Mouse (Mus musculus) lung, postnatal 36 days (tissue): ENCODE measurements around the gene Galnt12.

Experiments used
- DNase-seq: peaks from one replicate; pipeline ENCODE4 v3.0.0; 2022; ENCODE audit warnings: mixed read lengths

The Galnt12 gene

DNA sequence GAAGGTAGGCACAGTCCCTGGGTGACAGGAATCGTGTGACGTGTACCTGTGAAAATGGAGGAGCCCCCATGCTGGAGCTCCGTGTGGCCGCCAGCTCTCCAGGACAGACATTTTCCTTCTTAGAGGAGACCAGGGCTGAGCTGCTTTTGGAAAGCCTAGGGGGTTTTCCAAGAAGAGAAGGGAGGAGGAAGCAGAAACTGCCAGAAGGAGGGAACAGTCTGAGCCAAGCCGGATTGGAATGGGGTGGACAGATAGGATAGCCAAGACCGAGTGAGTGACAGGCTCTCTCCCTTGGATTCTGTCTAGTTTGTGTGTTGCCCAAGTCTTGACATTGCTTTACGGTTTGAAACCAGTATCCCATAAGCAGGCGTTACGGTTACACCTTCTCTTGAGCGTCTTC, 11.9 kb downstream of the Galnt12 start:
- no peak for DNase-seq

DNA sequence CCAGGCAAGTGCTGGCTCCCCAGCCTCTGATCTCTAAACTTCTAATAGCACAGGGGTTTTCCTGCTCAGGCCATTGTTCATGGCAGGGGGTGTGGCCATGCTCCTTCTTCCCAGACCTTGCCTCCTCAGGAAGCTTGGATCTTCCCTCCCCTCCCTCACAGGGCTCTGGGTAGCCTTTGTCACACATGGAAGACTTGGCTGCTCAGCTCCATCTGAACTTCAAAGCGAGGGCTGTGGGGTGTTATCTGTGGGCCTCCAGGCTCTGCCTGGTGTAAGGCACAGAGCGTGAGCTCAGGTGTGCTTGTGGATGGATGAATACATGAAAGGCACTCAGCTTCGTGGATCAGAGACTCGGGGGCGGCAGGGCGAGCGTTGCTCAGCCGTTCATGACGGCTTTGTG, 20.2 kb downstream of the Galnt12 start:
- DNase-seq: no peak

DNA sequence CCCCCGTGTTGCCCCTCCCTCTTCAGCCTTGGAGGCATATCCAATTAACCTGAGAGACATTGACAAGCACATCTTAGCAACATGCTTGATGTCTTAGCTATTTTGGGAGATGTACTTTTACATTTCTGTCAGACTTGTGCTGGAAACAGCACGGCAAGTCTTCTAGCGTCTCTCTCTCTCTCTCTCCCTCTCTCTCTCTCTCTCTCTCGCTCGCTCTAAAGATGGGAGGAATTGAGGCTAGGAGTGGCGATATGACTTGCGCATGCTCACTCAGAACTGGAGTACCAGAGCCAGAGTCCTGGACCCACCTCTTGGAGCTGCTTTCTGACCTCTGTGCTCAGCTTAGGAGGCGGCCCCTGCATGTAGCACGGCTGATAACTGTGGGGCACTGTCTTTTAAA, 20.9 kb downstream of the Galnt12 start:
- DNase-seq: no peak

- DNase-seq: peak; percentile 50
These were observed 30.5 kb downstream of the Galnt12 start for GRCm38 (mm10) chr4:47122051-47122706.

DNA sequence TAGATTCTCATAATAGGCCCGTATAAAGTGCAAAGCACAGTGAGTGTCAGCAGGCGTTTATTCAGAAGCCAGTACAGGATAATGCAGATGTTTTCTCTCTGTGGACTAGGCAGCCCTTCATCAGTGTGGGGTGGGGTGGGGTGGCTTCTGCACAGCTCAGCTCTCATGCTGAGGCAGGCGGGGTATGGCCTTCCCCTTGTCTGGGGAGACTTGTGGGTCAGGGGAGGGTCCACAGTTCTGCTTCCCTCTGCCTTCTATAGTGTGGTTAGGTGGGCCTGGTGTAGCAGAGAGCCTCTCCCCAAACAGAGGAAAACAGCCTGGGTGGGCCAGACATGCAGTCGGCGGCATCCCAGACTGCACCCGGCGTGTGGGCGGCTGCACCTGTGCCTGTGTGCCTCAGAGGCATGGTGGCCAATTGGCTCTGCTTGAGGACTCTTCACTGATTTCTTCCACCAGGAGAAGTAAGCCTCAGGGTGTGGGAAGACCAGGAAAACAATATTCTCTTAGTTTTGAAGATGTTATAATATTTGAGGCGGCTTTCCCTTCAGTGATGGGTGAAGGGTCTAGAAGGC, 32.5 kb downstream of the Galnt12 start:
- no peak for DNase-seq

- DNase-seq: peak; percentile 52
These were observed 36.8 kb downstream of the Galnt12 start for GRCm38 (mm10) chr4:47128515-47128914.

- no peak for DNase-seq
These were observed 37.9 kb downstream of the Galnt12 start for GRCm38 (mm10) chr4:47129572-47129971.

GRCm38 (mm10) chr4:47130111-47131050, 38.7 kb downstream of the Galnt12 start:
- DNase-seq: no peak

- no peak for DNase-seq
These were observed 40.2 kb downstream of the Galnt12 start for GRCm38 (mm10) chr4:47131931-47132330.

GRCm38 (mm10) chr4:47132413-47132812, 40.7 kb downstream of the Galnt12 start:
- DNase-seq: peak; percentile 44

GRCm38 (mm10) chr4:47136699-47137101, 45.0 kb downstream of the Galnt12 start:
- peak; percentile 23 for DNase-seq

DNA sequence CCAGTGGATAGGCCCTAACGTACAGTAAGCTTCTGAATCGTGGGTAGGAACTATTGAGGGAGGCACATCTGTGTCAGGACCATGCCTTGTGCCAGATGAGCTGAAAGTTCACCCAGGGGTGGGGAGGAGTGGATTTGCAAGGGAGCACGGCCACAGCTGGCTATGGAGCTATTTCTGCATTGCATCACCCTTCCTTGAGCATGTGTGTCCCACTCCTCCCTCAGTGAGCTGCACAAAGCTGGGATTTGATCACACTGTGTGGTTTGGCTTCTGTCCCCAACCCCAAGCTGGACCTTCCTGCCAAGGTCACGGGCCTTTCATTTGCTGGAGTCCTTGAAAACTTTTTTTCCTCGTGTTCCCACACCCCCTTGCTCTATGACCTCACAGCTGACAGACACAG, 45.8 kb downstream of the Galnt12 start:
- peak; percentile 47 for DNase-seq

GRCm38 (mm10) chr4:47138411-47138810, 46.7 kb downstream of the Galnt12 start:
- DNase-seq: no peak

DNA sequence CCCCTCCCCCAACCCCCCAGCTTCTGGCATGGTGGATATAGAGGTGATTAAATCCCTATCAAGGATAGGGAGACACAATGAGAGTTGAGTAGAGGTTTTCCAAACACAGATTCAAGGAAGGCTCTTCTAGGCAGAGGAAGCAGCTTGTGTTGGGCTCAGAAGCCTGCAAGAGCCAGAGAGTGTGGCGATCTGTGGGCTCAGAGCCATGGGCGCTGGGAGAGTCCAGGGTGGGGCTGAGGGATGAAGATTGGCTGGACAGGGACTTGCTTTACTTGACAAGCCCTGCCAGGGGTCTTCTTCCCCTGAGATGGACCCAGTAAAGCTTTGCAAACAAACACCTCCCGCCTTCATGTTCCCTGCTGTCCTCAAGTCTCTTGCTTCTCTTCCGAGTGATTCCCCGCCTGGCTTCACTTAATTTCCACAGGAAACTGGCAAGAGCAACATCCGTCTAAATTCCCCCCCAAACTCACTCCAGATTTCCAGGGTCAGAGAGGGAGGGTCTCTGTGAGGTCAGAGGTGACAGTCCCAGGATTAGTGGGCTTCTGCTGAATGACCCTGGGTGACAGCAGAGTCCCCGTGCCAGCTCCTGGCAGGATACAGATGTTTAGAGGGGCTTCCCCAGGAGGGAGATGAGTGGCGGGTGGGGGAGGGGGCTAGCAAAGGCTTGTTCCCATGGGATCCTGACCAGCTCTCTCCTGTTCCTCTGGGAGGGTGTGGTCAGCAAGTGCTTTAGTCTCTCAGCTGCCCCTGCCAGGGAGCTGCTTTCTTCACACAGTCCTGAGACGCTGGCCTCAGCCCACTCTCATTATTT, 47.5 kb downstream of the Galnt12 start:
- peak; percentile 32 for DNase-seq

DNA sequence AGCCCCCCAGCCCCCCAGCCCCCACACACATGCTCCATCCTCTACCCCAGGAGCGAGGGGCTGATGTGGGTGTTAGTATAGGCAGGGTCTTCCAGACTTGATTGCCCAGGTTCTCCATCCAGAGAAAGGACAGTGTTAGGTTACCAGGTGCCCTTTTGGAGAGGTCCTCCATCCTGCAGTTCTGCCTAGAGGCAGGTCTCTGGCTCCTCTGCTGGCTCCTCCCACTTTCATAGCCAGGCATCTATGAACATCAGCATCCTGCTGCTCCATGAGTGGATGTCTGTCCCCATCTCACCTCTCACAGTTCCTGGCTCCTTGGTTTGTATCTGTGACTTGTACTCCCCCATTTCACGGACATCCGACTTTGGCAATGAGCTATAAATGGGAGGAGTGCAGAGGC, 48.6 kb downstream of the Galnt12 start:
- no peak for DNase-seq

- DNase-seq: no peak
These were observed 49.9 kb downstream of the Galnt12 start for GRCm38 (mm10) chr4:47141444-47142154.

DNA sequence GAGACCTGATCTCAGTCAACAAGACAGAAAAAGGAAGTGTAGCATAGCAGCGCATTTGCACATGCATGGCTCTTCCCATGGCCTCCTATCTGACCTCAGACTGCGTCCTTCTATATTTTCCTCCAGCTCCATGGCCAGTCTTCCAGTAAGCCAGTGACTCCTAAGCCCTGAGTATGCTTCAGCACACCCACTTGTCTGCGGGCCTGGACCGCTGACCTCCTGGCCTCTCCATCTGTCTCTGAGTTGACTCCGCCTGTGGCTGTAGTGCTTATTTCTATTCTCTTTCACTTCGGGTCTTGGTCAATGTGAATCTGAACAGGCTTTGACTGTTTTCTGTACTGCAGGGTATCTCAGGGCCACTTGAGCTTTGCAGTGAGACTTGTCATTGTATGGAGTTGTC, 52.1 kb downstream of the Galnt12 start:
- DNase-seq: no peak

- no peak for DNase-seq
These were observed 53.6 kb downstream of the Galnt12 start for GRCm38 (mm10) chr4:47145341-47145740.

DNA sequence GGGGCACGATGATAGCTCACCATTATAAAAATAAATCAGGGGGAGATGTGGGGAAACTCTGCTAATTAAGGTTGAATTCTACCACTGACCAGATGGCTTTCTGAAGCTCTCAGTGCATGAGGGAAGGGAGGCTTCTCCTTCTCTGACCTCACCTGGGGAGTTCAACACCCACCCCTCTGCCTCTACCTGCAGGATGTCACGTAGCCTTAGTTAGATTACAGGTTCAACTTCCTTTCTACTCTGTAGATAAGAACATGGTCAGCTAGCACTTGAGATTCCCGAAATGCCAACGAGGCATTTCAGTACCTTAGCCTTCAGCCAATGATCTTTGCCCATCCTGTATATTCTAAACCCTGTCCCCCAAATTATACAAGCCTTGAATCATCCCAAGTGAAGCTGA, 54.9 kb downstream of the Galnt12 start:
- DNase-seq: no peak

DNA sequence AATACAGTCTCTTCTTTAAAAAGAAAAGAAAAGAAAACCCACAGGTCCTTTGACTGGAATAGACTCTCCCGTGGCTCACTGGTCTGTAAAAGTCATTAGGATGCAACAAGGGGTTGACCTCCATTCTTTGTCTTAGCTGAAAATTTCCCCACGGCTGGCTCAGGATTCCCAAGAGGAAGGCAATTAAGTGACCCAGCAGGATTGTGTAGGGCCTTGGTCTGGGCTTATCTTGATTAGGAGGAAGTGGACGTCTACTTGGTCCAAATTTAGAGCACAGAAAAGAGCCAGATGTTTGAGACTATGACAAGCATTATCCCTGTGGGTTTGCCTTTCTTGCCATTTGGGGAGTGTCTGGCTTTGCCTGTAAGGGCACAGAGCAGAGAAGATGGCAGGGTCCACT, 58.3 kb downstream of the Galnt12 start:
- no peak for DNase-seq

DNA sequence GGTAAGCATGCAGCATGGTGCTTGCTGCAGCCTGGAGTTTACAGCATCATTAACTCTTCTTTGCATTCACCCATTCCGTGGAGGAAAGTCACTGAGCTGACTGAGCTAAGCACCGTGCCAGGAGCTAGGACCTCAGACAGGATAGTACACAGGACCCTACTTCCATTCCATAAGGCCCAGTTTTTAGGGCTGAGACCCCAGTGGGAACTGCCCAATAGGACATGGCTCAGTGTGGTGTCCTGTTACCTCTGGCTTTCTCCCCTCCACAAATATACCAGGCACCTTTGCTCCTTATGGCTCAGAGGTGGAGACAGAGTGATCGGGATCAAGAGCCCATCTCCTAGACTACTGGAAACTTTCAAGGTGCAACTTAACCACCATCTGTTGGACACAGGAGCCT, 59.1 kb downstream of the Galnt12 start:
- DNase-seq: no peak

DNA sequence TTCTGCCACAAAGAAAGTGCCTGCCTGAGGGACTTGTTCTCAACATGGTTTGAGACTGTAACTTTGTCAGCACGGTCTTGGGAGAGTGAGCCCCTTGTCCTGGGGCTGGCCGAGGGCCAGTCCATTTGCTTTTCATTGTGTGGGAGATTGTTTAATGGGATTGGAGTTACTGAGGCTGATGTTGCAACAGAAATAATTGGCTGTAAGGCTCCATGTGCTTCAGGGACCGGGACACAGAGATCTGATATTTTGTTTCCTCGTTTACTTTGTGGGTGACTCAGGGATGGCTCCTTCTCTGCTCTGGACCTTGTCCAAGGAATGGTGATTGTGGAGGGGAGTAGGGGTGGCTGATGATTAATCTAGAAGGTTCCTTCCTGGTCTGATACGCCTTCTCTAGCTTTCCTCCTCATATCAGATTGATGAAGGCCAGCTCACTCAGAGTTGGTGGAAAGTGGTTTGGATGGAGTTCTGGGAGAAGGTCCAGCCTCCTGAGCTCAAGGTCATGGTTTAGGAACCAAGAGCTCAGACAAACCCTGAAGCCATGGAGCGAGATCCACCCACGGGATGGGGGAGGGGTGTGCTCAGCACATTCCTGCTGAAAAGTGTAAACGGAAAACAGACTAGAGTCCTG, 60.0 kb downstream of the Galnt12 start:
- DNase-seq: peak; percentile 76
